Mouse (Mus musculus) megakaryocyte, embryonic 14.5 days (primary cell): ENCODE results near the gene Arhgap15.

Experiments used
- FLI1 ChIP-seq: IDR thresholded peaks from 2 replicates; pipeline ENCODE4 v1.6.1; 2012; ENCODE audit warnings: low read length, inconsistent platforms, mixed read lengths
- GATA1 ChIP-seq: IDR thresholded peaks from 3 replicates; pipeline ENCODE4 v1.6.1; 2012; ENCODE audit warnings: mixed read lengths, low read length, inconsistent platforms, borderline replicate concordance

GRCm38 (mm10) chr2:44395577-44395976 is 647.0 kb downstream of the Arhgap15 start:
- TF ChIP-seq GATA1, result no peak
- TF ChIP-seq FLI1, result no peak
